Mouse (Mus musculus): ENCODE measurements around the gene BC051142.

GRCm38 (mm10) chr17:34496539-34496938 lies 97.9 kb downstream of the BC051142 start:
- TF ChIP-seq CTCF (IDR thresholded peaks at IDR 0.05; ENCODE audit: low read depth) (no peak), EP300 (IDR thresholded peaks at IDR 0.05; ENCODE audit: low read depth) (no peak)

All from liver, postnatal 0 days (tissue).